Mouse (Mus musculus) neural tube, embryonic 11.5 days (tissue): ENCODE measurements at regions not wholly inside any gene's neighbourhood (a gene's known extent, or its start where the extent isn't known, plus 50 kb on each side); places are given as distances from the start of the nearest gene placed in this dataset.

Experiments
- ATAC-seq: fragments of 200-750 bp; cut with Nextera tagmentation; 2 replicates; pipeline ENCODE4 v1.8.0; 2017; ENCODE audit warnings: moderate number of reproducible peaks, mild to moderate bottlenecking, moderate TSS enrichment, moderate library complexity; ENCODE audit not compliant: insufficient read depth, low FRiP score, low TSS enrichment
- DNase-seq: peaks from one replicate; pipeline ENCODE4 v3.0.0-alpha.2; 2015; ENCODE audit warnings: low spot score
- H3K27ac ChIP-seq: fragments of 300-500 bp; sonication (generic); 2 replicates; pipeline ENCODE4 v1.5.1; 2014; ENCODE audit warnings: low read depth, mild to moderate bottlenecking, low read length
- H3K27me3 ChIP-seq: fragments of 300-500 bp; sonication (generic); 2 replicates; pipeline ENCODE4 v1.6.1; 2014; ENCODE audit warnings: mild to moderate bottlenecking, low read length, mixed read lengths; ENCODE audit not compliant: control insufficient read depth, insufficient read depth
- H3K36me3 ChIP-seq: fragments of 300-500 bp; sonication (generic); 2 replicates; pipeline ENCODE4 v1.6.1; 2014; ENCODE audit warnings: mild to moderate bottlenecking, low read length, moderate library complexity, mixed read lengths; ENCODE audit not compliant: control insufficient read depth, insufficient read depth
- H3K4me1 ChIP-seq: fragments of 300-500 bp; sonication (generic); 2 replicates; pipeline ENCODE4 v1.6.1; 2014; ENCODE audit warnings: low read length, mixed read lengths; ENCODE audit not compliant: control insufficient read depth, insufficient read depth
- H3K4me2 ChIP-seq: fragments of 300-500 bp; sonication (generic); 2 replicates; pipeline ENCODE4 v1.6.1; 2014; ENCODE audit warnings: low read depth, mild to moderate bottlenecking, moderate library complexity
- H3K4me3 ChIP-seq: fragments of 300-500 bp; sonication (generic); 2 replicates; pipeline ENCODE4 v1.5.1; 2014; ENCODE audit warnings: low read depth, low read length
- H3K9ac ChIP-seq: fragments of 300-500 bp; sonication (generic); 2 replicates; pipeline ENCODE4 v1.6.1; 2014; ENCODE audit warnings: mild to moderate bottlenecking, low read length
- H3K9me3 ChIP-seq: fragments of 300-500 bp; sonication (generic); 2 replicates; pipeline ENCODE4 v1.6.1; 2016; ENCODE audit warnings: low read length; ENCODE audit not compliant: control insufficient read depth
- WGBS: fragments of 180-500 bp; shearing (Covaris S2); extraction: QIAGEN DNeasy Blood & Tissue Kit; methylation state at CpG from one replicate; pipeline ENCODE4 v1.1.7; 2014; 5-methylcytosine and 5-hydroxymethylcytosine counted together

GRCm38 (mm10) chr2:148123780-148124179, 77.0 kb upstream of the Foxa2 start:
- no peaks in the 10 kb centered on the region for H3K36me3 ChIP-seq
- 68% methylated on average over 3 of the region's 3 CpGs for WGBS
- no peaks in the 10 kb centered on the region for H3K4me1 ChIP-seq
- H3K27ac ChIP-seq, result no peak overlapping the region
- H3K4me2 ChIP-seq, result no peak overlapping the region
- no peaks in the 10 kb centered on the region for H3K27me3 ChIP-seq
- ATAC-seq (no peak), DNase-seq (no peak)
- no peak overlapping the region for H3K4me3 ChIP-seq
- H3K9me3 ChIP-seq, result no peaks in the 10 kb centered on the region
- no peak overlapping the region for H3K9ac ChIP-seq

- Histone ChIP-seq H3K9me3 (no peaks in the 10 kb centered on the region), H3K4me3 (no peak overlapping the region), H3K4me1 (no peaks in the 10 kb centered on the region), H3K9ac (no peak overlapping the region), H3K27ac (no peak overlapping the region), H3K36me3 (no peaks in the 10 kb centered on the region), H3K4me2 (no peak overlapping the region), H3K27me3 (no peaks in the 10 kb centered on the region)
- no peak for ATAC-seq
- 79% methylated on average over 1 of the region's 1 CpGs for WGBS
- no peak for DNase-seq
Measured at GRCm38 (mm10) chr2:148133811-148134210, 87.0 kb upstream of the Foxa2 start.

GRCm38 (mm10) chr2:148141936-148142335, 95.2 kb upstream of the Foxa2 start:
- 87% methylated on average over 4 of the region's 4 CpGs for WGBS
- no peak overlapping the region for H3K4me2 ChIP-seq
- H3K9me3 ChIP-seq, result no peaks in the 10 kb centered on the region
- DNase-seq, result no peak
- H3K27me3 ChIP-seq, result no peaks in the 10 kb centered on the region
- no peak overlapping the region for H3K4me3 ChIP-seq
- no peak overlapping the region for H3K9ac ChIP-seq
- H3K36me3 ChIP-seq, result no peaks in the 10 kb centered on the region
- no peak for ATAC-seq
- no peak overlapping the region for H3K27ac ChIP-seq
- no peaks in the 10 kb centered on the region for H3K4me1 ChIP-seq

GRCm38 (mm10) chr2:148144816-148145215, 98.0 kb upstream of the Foxa2 start:
- no peaks in the 10 kb centered on the region for H3K36me3 ChIP-seq
- DNase-seq (no peak), ATAC-seq (no peak)
- H3K9me3 ChIP-seq, result no peaks in the 10 kb centered on the region
- H3K4me3 ChIP-seq, result no peak overlapping the region
- H3K27ac ChIP-seq, result no peak overlapping the region
- whole genome bisulfite sequencing, result 40% methylated on average over 1 of the region's 1 CpGs
- H3K4me1 ChIP-seq, result no peaks in the 10 kb centered on the region
- no peaks in the 10 kb centered on the region for H3K27me3 ChIP-seq
- no peak overlapping the region for H3K4me2 ChIP-seq
- no peak overlapping the region for H3K9ac ChIP-seq

- Histone ChIP-seq H3K27ac (no peak overlapping the region), H3K36me3 (no peaks in the 10 kb centered on the region), H3K4me3 (no peak overlapping the region), H3K9ac (no peak overlapping the region), H3K4me1 (no peaks in the 10 kb centered on the region), H3K27me3 (no peaks in the 10 kb centered on the region), H3K4me2 (no peak overlapping the region), H3K9me3 (no peaks in the 10 kb centered on the region)
- ATAC-seq (no peak), DNase-seq (no peak)
Measured at GRCm38 (mm10) chr2:148148272-148148671, 101.5 kb upstream of the Foxa2 start.

DNA sequence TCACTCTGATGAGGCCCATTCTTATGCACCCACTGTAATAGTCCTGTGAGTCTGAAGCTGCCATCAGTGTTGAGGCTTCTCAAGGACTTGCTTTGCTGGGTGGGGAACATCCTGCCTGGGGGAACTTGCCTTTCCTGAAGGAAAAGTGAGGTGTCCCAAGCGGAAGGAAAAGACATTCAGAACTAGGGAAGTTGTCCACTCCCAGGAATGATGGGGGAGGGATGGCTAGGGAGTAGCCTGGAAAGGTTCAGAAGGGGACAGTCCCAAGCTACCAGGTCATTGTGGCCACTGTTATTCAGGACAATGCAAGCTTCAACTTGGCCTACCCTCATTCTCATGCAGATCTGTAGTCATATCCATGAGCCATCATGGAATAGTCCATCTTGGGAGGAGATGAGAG, 102.7 kb upstream of the Foxa2 start:
- Histone ChIP-seq H3K4me1 (no peaks in the 10 kb centered on the region), H3K9me3 (no peaks in the 10 kb centered on the region), H3K4me2 (no peak overlapping the region), H3K27ac (no peak overlapping the region), H3K36me3 (no peaks in the 10 kb centered on the region), H3K27me3 (no peaks in the 10 kb centered on the region), H3K4me3 (no peak overlapping the region), H3K9ac (no peak overlapping the region)
- DNase-seq, result no peak
- WGBS, result 90% methylated on average over 1 of the region's 1 CpGs
- ATAC-seq, result no peak

GRCm38 (mm10) chr2:148153513-148154271, 106.9 kb upstream of the Foxa2 start:
- H3K36me3 ChIP-seq, result no peaks in the 10 kb centered on the region
- H3K4me3 ChIP-seq, result no peak overlapping the region
- H3K9me3 ChIP-seq, result no peaks in the 10 kb centered on the region
- H3K4me2 ChIP-seq, result no peak overlapping the region
- no peak for ATAC-seq
- no peak overlapping the region for H3K9ac ChIP-seq
- no peak overlapping the region for H3K27ac ChIP-seq
- no peaks in the 10 kb centered on the region for H3K27me3 ChIP-seq
- no peak for DNase-seq
- H3K4me1 ChIP-seq, result no peaks in the 10 kb centered on the region
- 85% methylated on average over 6 of the region's 6 CpGs for WGBS

DNA sequence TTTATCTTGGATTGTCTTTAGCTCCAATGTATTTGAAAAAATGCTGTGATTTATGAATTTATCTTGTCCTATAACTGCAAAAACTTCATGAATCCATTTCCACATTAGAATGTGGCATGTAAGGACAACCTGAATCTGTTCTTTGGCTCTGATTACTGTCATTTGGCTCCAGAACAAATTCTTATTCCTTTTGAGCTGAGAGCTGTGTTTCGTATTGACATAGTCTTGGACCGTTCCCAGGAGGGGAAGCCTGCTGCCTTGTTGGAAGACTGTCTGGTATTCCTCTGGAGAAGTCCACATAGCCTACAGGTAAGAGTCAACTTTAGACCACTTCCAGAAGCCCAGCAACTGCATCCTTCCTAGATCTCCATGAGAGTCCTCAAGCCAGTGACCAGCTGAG, 109.4 kb upstream of the Foxa2 start:
- DNase-seq (no peak), ATAC-seq (no peak)
- Histone ChIP-seq H3K9me3 (no peaks in the 10 kb centered on the region), H3K4me1 (no peaks in the 10 kb centered on the region), H3K9ac (no peak overlapping the region), H3K4me2 (no peak overlapping the region), H3K27ac (no peak overlapping the region), H3K4me3 (no peak overlapping the region), H3K36me3 (no peaks in the 10 kb centered on the region), H3K27me3 (no peaks in the 10 kb centered on the region)
- WGBS, result 96% methylated on average over 2 of the region's 2 CpGs

DNA sequence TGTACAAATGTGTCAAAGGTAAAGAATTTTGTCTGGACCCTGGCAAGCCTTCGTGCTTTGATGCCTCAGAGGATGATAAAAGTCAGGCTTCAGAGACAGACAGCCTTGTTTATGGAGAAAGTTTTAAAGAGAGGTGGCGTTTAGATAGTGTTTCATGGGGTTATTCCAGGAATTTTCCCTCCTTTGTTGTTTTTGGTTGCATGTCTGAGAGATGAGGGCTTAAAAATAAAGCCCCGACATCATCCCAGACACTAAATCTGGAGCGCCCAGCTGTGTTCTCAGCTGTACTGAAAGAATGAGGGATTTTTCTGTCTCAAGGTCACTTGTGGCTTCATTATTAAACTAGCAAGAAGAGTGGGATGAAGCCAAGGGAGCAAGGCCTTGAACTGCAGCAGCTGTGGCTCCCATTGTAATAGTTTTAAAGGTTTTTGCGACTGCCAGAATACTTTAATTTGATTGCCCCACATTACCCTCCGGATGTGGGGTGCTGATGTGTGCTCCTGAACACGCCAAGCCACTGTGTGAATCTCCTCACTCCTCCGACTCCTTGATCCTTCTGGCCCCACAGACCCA, 112.3 kb upstream of the Foxa2 start:
- Histone ChIP-seq H3K4me1 (no peaks in the 10 kb centered on the region), H3K9me3 (no peaks in the 10 kb centered on the region), H3K36me3 (no peaks in the 10 kb centered on the region), H3K4me2 (no peak overlapping the region), H3K9ac (no peak overlapping the region), H3K27ac (no peak overlapping the region), H3K4me3 (no peak overlapping the region), H3K27me3 (no peaks in the 10 kb centered on the region)
- ATAC-seq (no peak), DNase-seq (no peak)
- WGBS, result 69% methylated on average over 8 of the region's 8 CpGs
